Mouse (Mus musculus) liver, embryonic 14.5 days (tissue): ENCODE measurements around the gene Esyt2. TPM values are rescaled to one million over a fixed set of nuclear protein-coding genes. Genes with fewer than 3 reads are reported as not detected.

Source experiments
- ATAC-seq: fragments of 200-750 bp; cut with Nextera tagmentation; 2 replicates; pipeline ENCODE4 v1.8.0; 2017; ENCODE audit warnings: moderate number of reproducible peaks, mild to moderate bottlenecking, moderate library complexity; ENCODE audit not compliant: insufficient read depth
- DNase-seq, 3 experiments: peaks; one replicate each; pipeline ENCODE4 v3.0.0-alpha.2; 2012 to 2013; ENCODE audit warnings: low read depth in 3 of 3, low spot score in 3 of 3
- H3K27ac ChIP-seq: fragments of 300-500 bp; sonication (generic); 2 replicates; pipeline ENCODE4 v1.5.1; 2014; ENCODE audit warnings: moderate library complexity, mild to moderate bottlenecking, control low read depth, inconsistent platforms
- H3K27me3 ChIP-seq: fragments of 300-500 bp; sonication (generic); 2 replicates; pipeline ENCODE4 v1.6.1; 2014; ENCODE audit warnings: mild to moderate bottlenecking, low read length, moderate library complexity; ENCODE audit not compliant: control insufficient read depth, insufficient read depth
- H3K36me3 ChIP-seq: fragments of 300-500 bp; sonication (generic); replicated peaks from 2 replicates; pipeline ENCODE4 v1.6.1; 2014; ENCODE audit warnings: low read depth; ENCODE audit not compliant: control insufficient read depth, insufficient read depth
- H3K4me1 ChIP-seq, 2 experiments: fragments of 200-500 bp in 1 of 2; fragments of 300-500 bp in 1 of 2; sonication (generic) in 1 of 2; replicated peaks; 2 replicates each; pipeline ENCODE4 v1.6.1; 2012 to 2014; ENCODE audit warnings: antibody characterized with exemption in 1 of 2, inconsistent platforms in 1 of 2, low read length in 1 of 2; ENCODE audit not compliant: control insufficient read depth in 2 of 2, insufficient read depth in 2 of 2
- H3K4me2 ChIP-seq: fragments of 300-500 bp; sonication (generic); 2 replicates; pipeline ENCODE4 v1.6.1; 2014; ENCODE audit warnings: low read depth, mild to moderate bottlenecking, control low read depth, moderate library complexity
- H3K4me3 ChIP-seq, 2 experiments: fragments of 200-500 bp in 1 of 2; fragments of 300-500 bp in 1 of 2; sonication (generic) in 1 of 2; 2 replicates each; pipeline ENCODE4 v1.5.1; 2012 to 2014; ENCODE audit warnings: low read depth in 2 of 2, low read length in 2 of 2, mild to moderate bottlenecking in 2 of 2, control low read depth in 1 of 2, inconsistent platforms in 1 of 2, moderate library complexity in 1 of 2; ENCODE audit not compliant: insufficient read depth in 1 of 2
- H3K9ac ChIP-seq: fragments of 300-500 bp; sonication (generic); replicated peaks from 2 replicates; pipeline ENCODE4 v1.6.1; 2014; ENCODE audit warnings: mild to moderate bottlenecking, control low read depth, moderate library complexity
- H3K9me3 ChIP-seq: fragments of 300-500 bp; sonication (generic); 2 replicates; pipeline ENCODE4 v1.6.1; 2016; ENCODE audit warnings: low read length, mixed read lengths; ENCODE audit not compliant: control insufficient read depth
- CTCF ChIP-seq: IDR thresholded peaks from 2 replicates; pipeline ENCODE4 v1.5.1; 2016; ENCODE audit warnings: antibody characterized with exemption, low read depth, control low read depth
- EP300 ChIP-seq: IDR thresholded peaks from 2 replicates; pipeline ENCODE4 v1.6.1; 2016; ENCODE audit warnings: antibody characterized with exemption, low read depth
- WGBS: fragments of 180-500 bp; shearing (Covaris S2); extraction: QIAGEN DNeasy Blood & Tissue Kit; methylation state at CpG from one replicate; pipeline ENCODE4 v1.1.7; 2014; ENCODE audit not compliant: insufficient replicate concordance; 5-methylcytosine and 5-hydroxymethylcytosine counted together
- polyA plus RNA-seq, 2 experiments: library from polyadenylated mRNA; depleted of rRNA in 1 of 2; stranded (reverse) in 1 of 2; unstranded in 1 of 2; fragments of >200 nt; fragmentation: Nextera tagmentation in 1 of 2; extraction: Ambion mirVana in 1 of 2; gene quantifications; 2 replicates each; pipeline versions ENCODE4 v1.2.1 to v1.2.3; 2012 to 2014

Gene Esyt2
- polyA plus RNA-seq, 2 experiments, result 6.3 to 10.4 TPM

DNA sequence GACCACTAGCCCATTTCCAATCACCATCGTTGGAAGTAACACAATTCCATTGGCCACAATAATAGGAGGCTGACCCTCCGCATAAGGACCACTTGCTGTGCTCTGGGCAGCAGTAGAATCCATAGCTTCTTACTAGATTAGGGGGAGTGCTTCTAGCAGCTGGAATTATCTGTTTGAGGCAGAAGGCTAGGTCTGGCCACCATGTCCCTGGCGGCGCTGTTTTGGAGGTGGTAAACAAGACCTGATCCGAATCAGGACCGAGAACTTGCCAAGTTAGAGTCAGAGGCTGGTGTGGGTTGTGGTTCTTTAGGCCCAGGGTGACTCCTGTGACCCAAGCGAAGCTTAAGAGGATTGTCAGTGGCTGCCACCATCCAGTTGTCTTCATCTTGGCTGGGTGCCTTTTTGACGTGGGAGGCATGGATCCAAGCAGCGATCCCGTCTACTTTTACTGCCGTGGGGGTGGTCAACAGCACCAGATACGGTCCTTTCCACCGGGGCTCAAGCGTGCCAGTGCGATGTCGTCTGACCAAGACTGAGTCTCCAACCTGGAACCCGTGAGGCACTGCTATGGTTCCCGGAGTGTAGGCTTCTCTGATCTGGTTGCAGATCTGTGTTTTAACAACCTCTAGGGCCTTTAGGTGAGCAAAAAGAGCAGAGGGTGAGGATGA lies 123.2 kb downstream of the Esyt2 start:
- no peaks in the 10 kb centered on the region for H3K27me3 ChIP-seq
- no peak for ATAC-seq
- H3K36me3 ChIP-seq, result peaks cover 21% of the 10 kb centered on the region
- H3K9ac ChIP-seq, result peak overlapping the region; percentile 79
- TF ChIP-seq EP300, result no peak
- TF ChIP-seq CTCF, result peak; percentile 21; the same call in 1 of the 2 replicates
- H3K4me2 ChIP-seq, result peak overlapping the region; percentile 56
- WGBS, result 87% methylated on average over 18 of the region's 18 CpGs
- H3K27ac ChIP-seq, result no peak overlapping the region
- H3K4me3 ChIP-seq, result peak overlapping the region; percentile 70 to 95
- peaks cover 8 to 24% of the 10 kb centered on the region in 2 experiments for H3K4me1 ChIP-seq
- H3K9me3 ChIP-seq, result no peaks in the 10 kb centered on the region
- no peak for DNase-seq

GRCm38 (mm10) chr12:116405045-116405835 lies 124.2 kb downstream of the Esyt2 start, which contains the start of gene Ncapg2:
Gene Ncapg2, plus strand, starts transcription at chr12:116405402.
- under 1% methylated on average over 72 of the region's 72 CpGs for WGBS
- Histone ChIP-seq H3K9ac (peak within 1 kb of the TSS; percentile 93), H3K9me3 (no peaks in the 10 kb centered on the region), H3K27ac (peak within 1 kb of the TSS; percentile 54), H3K4me1 (peaks cover 8 to 24% of the 10 kb centered on the region in 2 experiments), H3K4me3 (peak within 1 kb of the TSS; percentile 94 to 95), H3K36me3 (peaks cover 32% of the 10 kb centered on the region), H3K27me3 (no peaks in the 10 kb centered on the region), H3K4me2 (peak within 1 kb of the TSS; percentile 56)
- ATAC-seq, result peak; percentile 97
- DNase-seq, result peak; percentile 95 to 97 (median 97)
- TF ChIP-seq CTCF, result no peak
- peak; percentile 53; the same call in 1 of the 2 replicates for TF ChIP-seq EP300

- Histone ChIP-seq H3K9me3 (no peaks in the 10 kb centered on the region), H3K4me3 (peak overlapping the region; percentile 94 to 95), H3K27ac (peak overlapping the region; percentile 54), H3K27me3 (no peaks in the 10 kb centered on the region), H3K36me3 (peaks cover 38% of the 10 kb centered on the region), H3K9ac (peak overlapping the region; percentile 93), H3K4me1 (peaks cover 8 to 24% of the 10 kb centered on the region in 2 experiments), H3K4me2 (peak overlapping the region; percentile 56)
- WGBS, result 6% methylated on average over 8 of the region's 8 CpGs
- no peak for TF ChIP-seq EP300
- TF ChIP-seq CTCF, result no peak
- DNase-seq (peak; percentile 20 to 37 (median 35)), ATAC-seq (peak; percentile 34)
Observed at GRCm38 (mm10) chr12:116405836-116406155, 124.8 kb downstream of the Esyt2 start.

- Histone ChIP-seq H3K9ac (peak overlapping the region; percentile 48), H3K4me1 (peaks cover 8 to 24% of the 10 kb centered on the region in 2 experiments), H3K4me2 (peak overlapping the region; percentile 56), H3K9me3 (no peaks in the 10 kb centered on the region), H3K4me3 (peak overlapping the region; percentile 7 to 95; a peak in 3 of 4 replicates), H3K27ac (no peak overlapping the region), H3K27me3 (no peaks in the 10 kb centered on the region), H3K36me3 (peaks cover 53% of the 10 kb centered on the region)
- no peak for ATAC-seq
- no peak for DNase-seq
- TF ChIP-seq EP300 (peak; percentile 24; the same call in 1 of the 2 replicates), CTCF (no peak)
- 45% methylated on average over 5 of the region's 5 CpGs for WGBS
Observed at GRCm38 (mm10) chr12:116407883-116408282, 126.9 kb downstream of the Esyt2 start.

DNA sequence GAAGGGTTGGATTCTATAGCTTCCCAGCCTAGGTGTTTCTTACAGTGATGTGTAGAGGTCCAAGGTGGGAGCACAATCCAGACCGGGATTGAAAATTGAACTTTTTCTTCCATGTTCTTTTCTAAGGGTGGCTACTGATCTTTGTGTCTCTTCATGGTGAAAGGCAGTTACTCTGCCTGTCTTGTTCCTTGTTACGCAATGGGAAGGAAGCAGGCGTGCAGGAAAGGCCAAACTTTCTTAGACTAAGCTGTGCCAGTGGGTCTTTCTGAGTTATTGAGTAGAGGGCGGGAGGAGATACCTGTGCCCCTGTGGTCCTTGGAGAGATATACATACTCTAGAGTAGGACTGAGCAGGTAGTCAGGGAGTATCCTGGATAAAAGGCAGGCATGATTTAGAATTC lies 133.9 kb downstream of the Esyt2 start:
- no peak for DNase-seq
- Histone ChIP-seq H3K36me3 (peaks cover 82% of the 10 kb centered on the region), H3K4me2 (no peak overlapping the region), H3K4me3 (no peak overlapping the region), H3K27ac (no peak overlapping the region), H3K4me1 (no peaks in the 10 kb centered on the region), H3K9ac (no peak overlapping the region), H3K9me3 (no peaks in the 10 kb centered on the region), H3K27me3 (no peaks in the 10 kb centered on the region)
- TF ChIP-seq EP300, result no peak
- no peak for TF ChIP-seq CTCF
- ATAC-seq, result no peak
- 92% methylated on average over 4 of the region's 4 CpGs for WGBS
